Mouse (Mus musculus) MEL (cell line): ENCODE results near the gene Prkar1b. TPM values are rescaled to one million over a fixed set of nuclear protein-coding genes. Genes with fewer than 3 reads are reported as not detected.
A peak's percentile ranks its signal among the peaks of the same experiment; 100 is the strongest.

ENCODE experiments used
- DNase-seq: peaks from one replicate; pipeline ENCODE4 v3.0.0; 2011; ENCODE audit warnings: low read depth, low spot score
- H3K27ac ChIP-seq: 2 replicates; pipeline ENCODE4 v1.5.1; 2012; ENCODE audit warnings: low read depth, mild to moderate bottlenecking, control low read depth, low read length, moderate library complexity; ENCODE audit not compliant: control insufficient read depth
- H3K27me3 ChIP-seq, 2 experiments: fragments of 150-350 bp in 1 of 2; sonication (generic) in 1 of 2; 2 replicates each; pipeline ENCODE4 v1.6.1; 2012; ENCODE audit warnings: low read length in 2 of 2, mild to moderate bottlenecking in 2 of 2, improper control_type of control experiment in 1 of 2, moderate library complexity in 1 of 2; ENCODE audit not compliant: insufficient read depth in 2 of 2, control insufficient read depth in 1 of 2
- H3K36me3 ChIP-seq, 2 experiments: 2 replicates each; pipeline ENCODE4 v1.6.1; 2012 to 2014; ENCODE audit warnings: low read length in 2 of 2, improper control_type of control experiment in 1 of 2, inconsistent platforms in 1 of 2, mild to moderate bottlenecking in 1 of 2; ENCODE audit not compliant: insufficient read depth in 2 of 2, control insufficient read depth in 1 of 2
- H3K4me1 ChIP-seq, 2 experiments: fragments of 150-350 bp in 1 of 2; sonication (generic) in 1 of 2; 2 replicates each; pipeline ENCODE4 v1.6.1; 2012; ENCODE audit warnings: low read length in 2 of 2, improper control_type of control experiment in 1 of 2, mild to moderate bottlenecking in 1 of 2; ENCODE audit not compliant: insufficient read depth in 2 of 2, control insufficient read depth in 1 of 2
- H3K4me3 ChIP-seq, 2 experiments: fragments of 150-350 bp in 1 of 2; sonication (generic) in 1 of 2; 2 replicates each; pipeline ENCODE4 v1.5.1; 2012; ENCODE audit warnings: low read depth in 2 of 2, low read length in 2 of 2, mild to moderate bottlenecking in 2 of 2, moderate library complexity in 2 of 2, control low read depth in 1 of 2, improper control_type of control experiment in 1 of 2; ENCODE audit not compliant: control insufficient read depth in 1 of 2, insufficient read depth in 1 of 2
- H3K79me2 ChIP-seq: 2 replicates; pipeline ENCODE4 v1.6.1; 2012; ENCODE audit warnings: mild to moderate bottlenecking, low read length, moderate library complexity; ENCODE audit not compliant: control insufficient read depth, poor library complexity, insufficient read depth
- H3K9ac ChIP-seq: 2 replicates; pipeline ENCODE4 v1.6.1; 2012; ENCODE audit warnings: low read depth, mild to moderate bottlenecking, control low read depth, low read length, moderate library complexity; ENCODE audit not compliant: control insufficient read depth, poor library complexity, severe bottlenecking
- H3K9me3 ChIP-seq: fragments of 150-350 bp; sonication (generic); replicated peaks from 2 replicates; pipeline ENCODE4 v1.6.1; 2012; ENCODE audit warnings: mild to moderate bottlenecking, low read length, improper control_type of control experiment, moderate library complexity; ENCODE audit not compliant: insufficient read depth
- CHD1 ChIP-seq: IDR thresholded peaks from 2 replicates; pipeline ENCODE4 v1.6.1; 2012; ENCODE audit warnings: low read depth, mild to moderate bottlenecking, inconsistent platforms, low read length, improper control_type of control experiment
- CTCF ChIP-seq, 3 experiments: IDR thresholded peaks in 2 of 3; conservative IDR thresholded peaks in 1 of 3; 2 replicates each; pipeline ENCODE4 v1.5.1; 2011 to 2012; ENCODE audit warnings: low read length in 3 of 3, low read depth in 2 of 3, mild to moderate bottlenecking in 2 of 3, improper control_type of control experiment in 1 of 3, inconsistent platforms in 1 of 3, mixed read lengths in 1 of 3, moderate library complexity in 1 of 3; ENCODE audit not compliant: control insufficient read depth in 1 of 3, insufficient read depth in 1 of 3, poor library complexity in 1 of 3, severe bottlenecking in 1 of 3
- E2F4 ChIP-seq: IDR thresholded peaks from 2 replicates; pipeline ENCODE4 v1.6.1; 2011; ENCODE audit warnings: low read depth, low read length, improper control_type of control experiment, borderline replicate concordance
- ETS1 ChIP-seq: IDR thresholded peaks from 2 replicates; pipeline ENCODE4 v1.6.1; 2012; ENCODE audit warnings: low read depth, mild to moderate bottlenecking, inconsistent platforms, low read length, improper control_type of control experiment, moderate library complexity
- GABPA ChIP-seq: IDR thresholded peaks from 2 replicates; pipeline ENCODE4 v1.6.1; 2012; ENCODE audit warnings: low read depth, mild to moderate bottlenecking, inconsistent platforms, low read length, improper control_type of control experiment, moderate library complexity
- GATA1 ChIP-seq: IDR thresholded peaks from 2 replicates; pipeline ENCODE4 v1.6.1; 2011; ENCODE audit warnings: low read depth, low read length, improper control_type of control experiment
- JUND ChIP-seq: IDR thresholded peaks from 2 replicates; pipeline ENCODE4 v1.6.1; 2011; ENCODE audit warnings: low read depth, mild to moderate bottlenecking, improper control_type of control experiment, low read length
- MAFK ChIP-seq: IDR thresholded peaks from 2 replicates; pipeline ENCODE4 v1.6.1; 2011; ENCODE audit warnings: low read depth, mild to moderate bottlenecking, low read length, improper control_type of control experiment, borderline replicate concordance
- MAX ChIP-seq: IDR thresholded peaks from 2 replicates; pipeline ENCODE4 v1.6.1; 2011; ENCODE audit warnings: low read length, improper control_type of control experiment
- MAZ ChIP-seq: IDR thresholded peaks from 2 replicates; pipeline ENCODE4 v1.6.1; 2012; ENCODE audit warnings: low read depth, mild to moderate bottlenecking, inconsistent platforms, low read length, improper control_type of control experiment
- MXI1 ChIP-seq: IDR thresholded peaks from 2 replicates; pipeline ENCODE4 v1.6.1; 2011; ENCODE audit warnings: mild to moderate bottlenecking, low read depth, low read length, improper control_type of control experiment
- MYB ChIP-seq: IDR thresholded peaks from 2 replicates; pipeline ENCODE4 v1.6.1; 2011; ENCODE audit warnings: mild to moderate bottlenecking, low read depth, low read length, improper control_type of control experiment
- MYC ChIP-seq: IDR thresholded peaks from 2 replicates; pipeline ENCODE4 v1.6.1; 2011; ENCODE audit warnings: low read depth, mild to moderate bottlenecking, low read length, improper control_type of control experiment, moderate library complexity
- NELFE ChIP-seq: IDR thresholded peaks from 2 replicates; pipeline ENCODE4 v1.6.1; 2011; ENCODE audit warnings: low read depth, low read length, improper control_type of control experiment
- NRF1 ChIP-seq: IDR thresholded peaks from 2 replicates; pipeline ENCODE4 v1.6.1; 2014; ENCODE audit warnings: low read depth, mild to moderate bottlenecking, inconsistent platforms, low read length, improper control_type of control experiment, moderate library complexity; ENCODE audit not compliant: poor library complexity, insufficient read depth, severe bottlenecking
- POLR2AphosphoS2 ChIP-seq: IDR thresholded peaks from 2 replicates; pipeline ENCODE4 v1.6.1; 2011; ENCODE audit warnings: low read length, improper control_type of control experiment
- RAD21 ChIP-seq: IDR thresholded peaks from 2 replicates; pipeline ENCODE4 v1.6.1; 2011; ENCODE audit warnings: mild to moderate bottlenecking, low read depth, low read length, improper control_type of control experiment
- TAL1 ChIP-seq: IDR thresholded peaks from 2 replicates; pipeline ENCODE4 v1.6.1; 2012; ENCODE audit warnings: mild to moderate bottlenecking, inconsistent platforms, low read length, moderate library complexity, mixed read lengths
- TBP ChIP-seq: IDR thresholded peaks from 2 replicates; pipeline ENCODE4 v1.8.0; 2011; ENCODE audit warnings: low read depth, low read length, improper control_type of control experiment
- TCF12 ChIP-seq: IDR thresholded peaks from 2 replicates; pipeline ENCODE4 v1.6.1; 2014; ENCODE audit warnings: low read depth, mild to moderate bottlenecking, inconsistent platforms, low read length, improper control_type of control experiment, moderate library complexity
- USF2 ChIP-seq, 2 experiments: IDR thresholded peaks; 2 replicates each; pipeline ENCODE4 v1.6.1; 2011 to 2012; ENCODE audit warnings: improper control_type of control experiment in 2 of 2, low read length in 2 of 2, borderline replicate concordance in 1 of 2, inconsistent platforms in 1 of 2, low read depth in 1 of 2, mild to moderate bottlenecking in 1 of 2; ENCODE audit not compliant: insufficient read depth in 1 of 2
- ZC3H11A ChIP-seq: IDR thresholded peaks from 2 replicates; pipeline ENCODE4 v1.6.1; 2012; ENCODE audit warnings: low read depth, mild to moderate bottlenecking, inconsistent platforms, low read length, improper control_type of control experiment
- ZMIZ1 ChIP-seq: IDR thresholded peaks from 2 replicates; pipeline ENCODE4 v1.6.1; 2012; ENCODE audit warnings: low read depth, mild to moderate bottlenecking, inconsistent platforms, low read length, improper control_type of control experiment, moderate library complexity
- ZNF384 ChIP-seq: IDR thresholded peaks from 2 replicates; pipeline ENCODE4 v1.6.1; 2012; ENCODE audit warnings: low read depth, mild to moderate bottlenecking, inconsistent platforms, low read length, improper control_type of control experiment
- polyA plus RNA-seq, 2 experiments: library from polyadenylated mRNA; stranded (reverse) in 1 of 2; unstranded in 1 of 2; fragments of >175 nt in 1 of 2; fragments of >200 nt in 1 of 2; gene quantifications; 2 replicates each; pipeline versions ENCODE4 v1.2.1 to v1.2.4; 2012; ENCODE audit warnings: low replicate concordance in 2 of 2, low read depth in 1 of 2; ENCODE audit not compliant: insufficient read length in 2 of 2, insufficient read depth in 1 of 2, missing spikeins in 1 of 2
- total RNA-seq: library from RNA; depleted of rRNA; stranded (reverse); fragments of 300-350 nt; gene quantifications from 2 replicates; pipeline ENCODE4 v1.2.3, GENCODE M21; 2012

Prkar1b gene
- total and polyA plus RNA-seq, 3 experiments, result not detected

DNA sequence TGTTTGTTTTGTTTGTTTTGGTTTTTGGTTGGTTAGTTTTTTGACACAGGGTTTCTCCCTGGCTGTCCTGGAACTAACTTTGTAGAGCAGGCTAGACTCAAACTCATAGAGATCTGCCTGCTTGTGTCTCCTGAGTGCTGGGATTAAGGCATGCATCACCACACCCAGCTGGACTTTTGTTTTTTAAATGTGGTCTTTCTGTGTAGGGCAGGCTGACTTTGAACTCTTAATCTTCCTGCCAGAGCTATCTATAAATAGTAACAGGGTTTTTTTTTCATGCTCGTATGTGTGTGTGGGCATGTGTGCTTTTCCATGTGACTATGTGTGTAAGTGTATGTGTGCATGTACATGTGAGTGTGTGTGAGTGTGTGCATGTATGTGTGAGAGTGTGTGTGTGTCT lies 17.7 kb upstream of the Prkar1b start:
- H3K4me1 ChIP-seq, result no peaks in the 10 kb centered on the region
- no peak for DNase-seq

DNA sequence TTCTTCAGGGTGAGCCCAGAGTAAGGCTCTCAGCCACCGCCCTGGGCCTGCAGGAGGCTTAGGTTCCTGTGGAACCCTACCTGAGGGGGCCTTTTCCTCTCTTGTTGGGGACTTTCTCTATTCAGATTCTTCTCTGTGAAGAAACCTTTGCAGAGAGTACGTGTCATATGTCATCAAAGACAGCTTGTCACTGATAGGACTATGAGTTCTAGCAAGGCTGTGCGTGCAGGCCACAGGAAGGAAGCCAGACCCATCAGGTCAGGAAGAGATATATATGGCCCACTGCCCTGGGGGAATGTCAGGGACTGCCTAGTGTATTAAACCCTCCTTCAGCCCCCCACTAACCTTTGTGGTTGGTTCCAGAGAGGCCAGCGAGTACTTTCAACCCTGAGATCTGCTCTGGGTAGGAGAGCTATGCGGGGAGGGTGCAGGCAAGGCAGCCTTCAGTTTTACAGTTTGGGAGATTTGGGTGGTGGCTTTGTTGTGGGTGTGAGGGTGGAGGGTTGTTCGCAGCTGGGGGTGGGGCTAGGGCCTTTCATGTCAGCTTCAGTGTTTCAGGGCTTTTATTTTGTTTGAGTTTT lies 17.1 kb upstream of the Prkar1b start:
- no peak overlapping the region for H3K9ac ChIP-seq
- H3K27me3 ChIP-seq, result no peaks in the 10 kb centered on the region
- H3K4me3 ChIP-seq, result no peak overlapping the region
- no peak for TF ChIP-seq TBP
- TF ChIP-seq USF2 (IDR thresholded peaks at IDR 0.05; ENCODE audit: borderline replicate concordance in 1 of 2, insufficient read depth in 1 of 2, low read depth in 1 of 2, low read length in 2 of 2), result no peak
- no peak for TF ChIP-seq MAFK
- no peak for TF ChIP-seq CTCF (IDR thresholded peaks at IDR 0.05 in 2 of 3, conservative IDR thresholded peaks at IDR 0.05 in 1 of 3; ENCODE audit: control insufficient read depth in 1 of 3, insufficient read depth in 1 of 3, low read depth in 2 of 3, low read length in 3 of 3, poor library complexity in 1 of 3, severe bottlenecking in 1 of 3)
- no peak for TF ChIP-seq MAZ
- no peak for TF ChIP-seq GABPA
- no peak for TF ChIP-seq TCF12
- TF ChIP-seq ZNF384, result no peak
- no peak for TF ChIP-seq MAX
- TF ChIP-seq NELFE, result no peak
- no peak for TF ChIP-seq ETS1
- TF ChIP-seq MYC, result no peak
- TF ChIP-seq NRF1, result no peak
- no peak for TF ChIP-seq TAL1
- H3K27ac ChIP-seq, result no peak overlapping the region
- no peaks in the 10 kb centered on the region for H3K4me1 ChIP-seq
- H3K9me3 ChIP-seq, result no peaks in the 10 kb centered on the region
- DNase-seq, result peak; percentile 18
- peaks cover 0 to 1% of the 10 kb centered on the region in 2 experiments; a peak in 1 of 4 replicates for H3K36me3 ChIP-seq
- no peaks in the 10 kb centered on the region for H3K79me2 ChIP-seq

More for the DNA sequence above, 17.7 kb upstream of the Prkar1b start:
- H3K27ac ChIP-seq, result no peak overlapping the region
- TF ChIP-seq E2F4, result no peak
- no peak for TF ChIP-seq CTCF (IDR thresholded peaks at IDR 0.05 in 2 of 3, conservative IDR thresholded peaks at IDR 0.05 in 1 of 3; ENCODE audit: control insufficient read depth in 1 of 3, insufficient read depth in 1 of 3, low read depth in 2 of 3, low read length in 3 of 3, poor library complexity in 1 of 3, severe bottlenecking in 1 of 3)
- TF ChIP-seq NELFE, result no peak
- no peak for TF ChIP-seq JUND
- no peak for TF ChIP-seq MYB
- no peak for TF ChIP-seq GATA1
- TF ChIP-seq MXI1, result no peak
- TF ChIP-seq MYC, result no peak
- no peak for TF ChIP-seq RAD21
- no peak for TF ChIP-seq ZC3H11A
- no peak for TF ChIP-seq TAL1
- TF ChIP-seq POLR2AphosphoS2, result no peak
- TF ChIP-seq MAX, result no peak
- TF ChIP-seq ZMIZ1, result no peak
- TF ChIP-seq CHD1, result no peak
- TF ChIP-seq TCF12, result no peak
- TF ChIP-seq, all 39 proteins: peak for 0
- H3K27me3 ChIP-seq, result no peaks in the 10 kb centered on the region
- peaks cover 0 to 1% of the 10 kb centered on the region in 2 experiments; a peak in 1 of 4 replicates for H3K36me3 ChIP-seq
- H3K4me3 ChIP-seq, result no peak overlapping the region
- H3K9me3 ChIP-seq, result no peaks in the 10 kb centered on the region
- H3K79me2 ChIP-seq, result no peaks in the 10 kb centered on the region
- no peak overlapping the region for H3K9ac ChIP-seq
